Mouse (Mus musculus) embryonic fibroblast, embryonic 13.5 days (primary cell): ENCODE measurements at regions not wholly inside any gene's neighbourhood (a gene's known extent, or its start where the extent isn't known, plus 50 kb on each side); places are given as distances from the start of the nearest gene placed in this dataset.

Experiments
- H3K27ac ChIP-seq: 2 replicates; pipeline ENCODE4 v1.5.1; 2012; ENCODE audit warnings: low read length, control low read depth, inconsistent platforms; ENCODE audit not compliant: insufficient read depth
- H3K4me1 ChIP-seq: 2 replicates; pipeline ENCODE4 v1.6.1; 2011; ENCODE audit warnings: low read length; ENCODE audit not compliant: control insufficient read depth, insufficient read depth
- H3K4me3 ChIP-seq: 2 replicates; pipeline ENCODE4 v1.5.1; 2011; ENCODE audit warnings: mild to moderate bottlenecking, control low read depth, low read length; ENCODE audit not compliant: insufficient read depth
- CTCF ChIP-seq: IDR thresholded peaks from 2 replicates; pipeline ENCODE4 v1.5.1; 2011; ENCODE audit warnings: mild to moderate bottlenecking, control low read depth, low read length, moderate library complexity, borderline replicate concordance; ENCODE audit not compliant: insufficient read depth
- POLR2A ChIP-seq: IDR thresholded peaks from 2 replicates; pipeline ENCODE4 v1.6.1; 2011; ENCODE audit warnings: low read depth, mild to moderate bottlenecking, control low read depth, low read length, moderate library complexity

DNA sequence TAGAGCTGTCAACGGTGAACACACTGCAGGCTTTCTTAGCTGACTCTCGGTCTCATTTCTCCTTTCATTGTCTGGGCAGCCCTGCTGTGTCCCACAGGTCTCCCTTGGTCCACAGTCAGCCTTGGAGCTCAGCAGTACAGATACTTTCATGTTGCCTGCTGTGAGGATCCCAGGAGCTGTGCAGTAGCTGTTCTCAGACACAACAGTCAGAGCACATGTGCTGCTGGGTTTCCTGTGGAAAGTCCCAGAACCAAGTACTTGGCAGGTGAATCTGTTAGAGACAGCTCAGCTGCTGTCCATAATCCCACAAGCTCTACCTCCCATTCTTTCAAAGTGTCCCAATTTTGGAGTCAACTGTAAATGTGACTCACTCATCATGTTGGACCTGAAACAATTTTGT, 321.3 kb upstream of the Adamts16 start:
- no peak overlapping the region for H3K27ac ChIP-seq
- H3K4me3 ChIP-seq = no peak overlapping the region
- no peak for TF ChIP-seq CTCF
- TF ChIP-seq POLR2A = no peak
- H3K4me1 ChIP-seq = no peaks in the 10 kb centered on the region

GRCm38 (mm10) chr13:71158300-71158860, 316.8 kb upstream of the Adamts16 start:
- no peak for TF ChIP-seq CTCF
- TF ChIP-seq POLR2A = no peak
- Histone ChIP-seq H3K27ac (no peak overlapping the region), H3K4me1 (no peaks in the 10 kb centered on the region)

DNA sequence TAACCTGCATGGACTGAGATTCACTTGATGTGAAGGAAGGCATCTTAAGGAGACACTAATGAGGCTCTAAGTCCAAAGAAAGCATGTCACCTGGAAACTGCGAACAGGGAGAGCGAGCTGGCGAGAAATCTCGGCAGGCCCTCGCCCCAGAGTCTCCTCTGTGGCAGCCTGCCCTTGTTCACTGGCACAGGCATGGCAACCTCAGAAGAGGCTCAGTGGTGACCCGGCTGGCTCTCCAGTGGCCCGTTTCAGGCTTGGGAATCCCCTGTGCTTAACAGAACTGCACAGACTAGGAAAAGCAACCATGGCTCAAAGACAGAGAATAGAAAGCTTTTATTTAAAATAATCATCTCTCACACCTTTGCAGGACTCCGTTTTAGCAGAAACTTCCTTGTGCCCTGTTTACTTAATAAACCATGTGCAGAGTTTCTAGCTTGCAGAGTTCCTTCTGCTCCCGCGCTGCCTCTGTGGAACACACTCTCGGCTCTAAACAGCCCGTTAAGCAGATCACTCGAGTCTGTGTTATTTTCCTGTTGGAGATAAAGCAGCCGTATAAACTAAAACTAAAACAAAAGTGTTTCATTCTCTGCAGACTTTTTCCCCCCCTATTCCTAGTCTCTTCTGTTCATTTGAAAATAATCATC, 316.2 kb upstream of the Adamts16 start:
- TF ChIP-seq POLR2A = no peak
- TF ChIP-seq CTCF = no peak
- no peaks in the 10 kb centered on the region for H3K4me1 ChIP-seq
- no peak overlapping the region for H3K27ac ChIP-seq
- no peak overlapping the region for H3K4me3 ChIP-seq

More at GRCm38 (mm10) chr13:71158300-71158860, 316.8 kb upstream of the Adamts16 start:
- H3K4me3 ChIP-seq = no peak overlapping the region

GRCm38 (mm10) chr13:71150092-71150491, 308.5 kb upstream of the Adamts16 start:
- Histone ChIP-seq H3K4me3 (no peak overlapping the region), H3K27ac (no peak overlapping the region), H3K4me1 (peaks cover 5% of the 10 kb centered on the region)
- TF ChIP-seq POLR2A = no peak
- no peak for TF ChIP-seq CTCF

GRCm38 (mm10) chr13:71149303-71149696, 307.7 kb upstream of the Adamts16 start:
- H3K4me3 ChIP-seq = no peak overlapping the region
- peaks cover 5% of the 10 kb centered on the region for H3K4me1 ChIP-seq
- no peak overlapping the region for H3K27ac ChIP-seq
- TF ChIP-seq POLR2A (no peak), CTCF (no peak)

DNA sequence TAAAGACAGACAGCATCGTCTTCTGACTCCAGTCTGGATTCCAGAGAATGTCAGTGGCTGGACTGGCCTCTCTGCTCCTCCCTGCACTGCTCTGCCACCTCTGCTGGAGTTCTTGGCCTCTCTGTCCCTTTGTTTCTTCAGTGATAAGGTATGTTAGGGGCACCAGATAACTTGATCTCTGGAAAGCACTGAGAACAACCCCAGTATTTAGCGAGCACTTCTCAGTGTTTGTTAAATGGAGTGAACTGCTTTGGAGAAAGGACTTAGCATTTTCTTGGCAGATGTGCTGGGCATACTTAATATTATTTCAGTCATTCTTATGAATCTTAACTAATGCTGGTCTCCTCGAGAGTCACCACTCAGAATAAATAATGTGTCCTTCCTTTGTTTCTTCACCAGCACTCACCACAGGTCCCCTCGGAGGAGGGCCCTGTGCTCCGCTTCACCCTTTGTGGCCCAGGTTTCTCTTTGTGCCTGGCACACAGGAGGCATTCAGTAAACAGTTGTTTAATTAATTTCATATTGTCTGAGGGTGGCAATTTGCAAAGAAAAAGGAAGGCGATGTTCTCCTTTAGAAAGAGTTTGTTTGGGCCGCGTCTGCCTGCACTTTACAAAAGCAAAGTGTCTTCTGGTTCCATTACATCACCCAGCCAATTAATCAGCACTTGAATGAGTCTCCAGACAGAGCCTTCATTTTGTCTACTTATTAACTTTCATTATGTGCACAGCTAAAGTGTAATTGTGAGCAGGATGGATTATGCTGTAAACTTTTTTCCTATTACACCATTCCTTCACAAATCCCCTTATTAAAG, 307.1 kb upstream of the Adamts16 start:
- Histone ChIP-seq H3K4me3 (no peak overlapping the region), H3K27ac (no peak overlapping the region), H3K4me1 (peaks cover 5% of the 10 kb centered on the region)
- TF ChIP-seq CTCF (no peak), POLR2A (no peak)

- no peak overlapping the region for H3K27ac ChIP-seq
- no peak overlapping the region for H3K4me3 ChIP-seq
- TF ChIP-seq POLR2A (no peak), CTCF (no peak)
- peaks cover 5% of the 10 kb centered on the region for H3K4me1 ChIP-seq
Measured at GRCm38 (mm10) chr13:71146859-71147443, 305.3 kb upstream of the Adamts16 start.

- Histone ChIP-seq H3K4me1 (no peaks in the 10 kb centered on the region), H3K4me3 (no peak overlapping the region), H3K27ac (no peak overlapping the region)
- no peak for TF ChIP-seq POLR2A
- no peak for TF ChIP-seq CTCF
Measured at GRCm38 (mm10) chr13:71138745-71139312, 297.2 kb upstream of the Adamts16 start.

DNA sequence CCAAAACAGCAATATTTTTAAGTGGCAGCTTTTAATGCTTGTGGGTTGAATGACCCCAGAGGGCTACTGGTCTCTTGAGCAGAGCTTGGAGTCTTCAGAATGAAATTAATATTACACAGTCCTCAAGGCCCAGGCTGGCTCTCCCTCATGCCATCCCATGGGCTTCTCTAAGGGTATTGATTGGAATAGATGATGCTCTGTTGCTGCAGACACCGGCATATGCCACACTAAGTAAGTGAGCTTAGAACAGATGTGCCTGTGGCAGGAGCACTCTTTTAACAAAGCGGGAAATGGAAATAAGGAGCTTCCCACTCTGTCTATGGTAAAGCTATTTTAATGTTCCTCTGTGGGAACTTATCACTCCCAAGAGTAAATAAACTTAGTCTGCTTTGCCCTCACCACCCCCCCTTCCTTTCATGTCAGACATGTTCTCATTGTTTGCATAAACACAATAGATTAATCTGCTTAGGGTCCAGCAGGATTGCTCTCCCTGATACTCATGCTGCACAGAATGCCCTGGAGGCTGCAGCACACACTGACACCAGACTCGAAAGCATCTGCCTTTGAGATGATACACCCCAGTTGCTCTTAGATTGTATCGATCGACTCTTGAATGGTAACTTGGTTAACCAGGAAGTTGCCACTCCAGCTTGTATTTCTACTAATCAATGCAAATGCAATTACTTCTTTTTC, 294.5 kb upstream of the Adamts16 start:
- Histone ChIP-seq H3K4me1 (no peaks in the 10 kb centered on the region), H3K27ac (no peak overlapping the region), H3K4me3 (no peak overlapping the region)
- TF ChIP-seq POLR2A (no peak), CTCF (no peak)
